Mouse (Mus musculus) forebrain, embryonic 11.5 days (tissue): ENCODE results near the gene Wnt5b. TPM values are rescaled to one million over a fixed set of nuclear protein-coding genes. Genes with fewer than 3 reads are reported as not detected.
A peak's percentile ranks its signal among the peaks of the same experiment; 100 is the strongest.

ENCODE experiments used
- ATAC-seq: fragments of 200-750 bp; cut with Nextera tagmentation; replicated peaks from 2 replicates; pipeline ENCODE4 v1.8.0; 2017; ENCODE audit warnings: moderate TSS enrichment; ENCODE audit not compliant: low FRiP score
- DNase-seq: peaks from one replicate; pipeline ENCODE4 v3.0.0-alpha.2; 2017; ENCODE audit warnings: low spot score
- H3K27ac ChIP-seq: fragments of 300-500 bp; sonication (generic); 2 replicates; pipeline ENCODE4 v1.5.1; 2014; ENCODE audit warnings: low read depth, low read length
- H3K27me3 ChIP-seq: fragments of 300-500 bp; sonication (generic); 2 replicates; pipeline ENCODE4 v1.6.1; 2014; ENCODE audit warnings: mild to moderate bottlenecking, low read length, mixed read lengths; ENCODE audit not compliant: control insufficient read depth, insufficient read depth
- H3K36me3 ChIP-seq: fragments of 300-500 bp; sonication (generic); 2 replicates; pipeline ENCODE4 v1.6.1; 2014; ENCODE audit warnings: mild to moderate bottlenecking, low read length, moderate library complexity, mixed read lengths; ENCODE audit not compliant: control insufficient read depth, insufficient read depth
- H3K4me1 ChIP-seq: fragments of 300-500 bp; sonication (generic); replicated peaks from 2 replicates; pipeline ENCODE4 v1.6.1; 2014; ENCODE audit warnings: low read length, mixed read lengths; ENCODE audit not compliant: control insufficient read depth, insufficient read depth
- H3K4me2 ChIP-seq: fragments of 300-500 bp; sonication (generic); 2 replicates; pipeline ENCODE4 v1.6.1; 2014; ENCODE audit warnings: low read depth, mild to moderate bottlenecking, low read length, moderate library complexity, mixed read lengths; ENCODE audit not compliant: severe bottlenecking
- H3K4me3 ChIP-seq: fragments of 300-500 bp; sonication (generic); 2 replicates; pipeline ENCODE4 v1.5.1; 2014; ENCODE audit warnings: low read depth, low read length
- H3K9ac ChIP-seq: fragments of 300-500 bp; sonication (generic); 2 replicates; pipeline ENCODE4 v1.6.1; 2014; ENCODE audit warnings: low read length
- H3K9me3 ChIP-seq: fragments of 300-500 bp; sonication (generic); 2 replicates; pipeline ENCODE4 v1.6.1; 2016; ENCODE audit warnings: low read length, mixed read lengths; ENCODE audit not compliant: control insufficient read depth
- WGBS: fragments of 180-500 bp; shearing (Covaris S2); extraction: QIAGEN DNeasy Blood & Tissue Kit; methylation state at CpG from one replicate; pipeline ENCODE4 v1.1.7; 2014; 5-methylcytosine and 5-hydroxymethylcytosine counted together
- polyA plus RNA-seq: library from polyadenylated mRNA; unstranded; fragments of >200 nt; fragmentation: Nextera tagmentation; extraction: Ambion mirVana; gene quantifications from 2 replicates; pipeline ENCODE4 v1.2.1, GENCODE M21; 2014

Gene Wnt5b
- polyA plus RNA-seq, 1 experiment from 2014 or later, result 14.5 TPM

- H3K27ac ChIP-seq, result no peak overlapping the region
- WGBS, result 83% methylated on average over 4 of the region's 4 CpGs
- H3K9ac ChIP-seq, result no peak overlapping the region
- ATAC-seq, result no peak
- H3K4me3 ChIP-seq, result no peak overlapping the region
- no peak for DNase-seq
- H3K36me3 ChIP-seq, result no peaks in the 10 kb centered on the region; the same call in 1 of the 2 replicates
- H3K27me3 ChIP-seq, result no peaks in the 10 kb centered on the region
- H3K4me1 ChIP-seq, result no peaks in the 10 kb centered on the region; the same call in 1 of the 2 replicates
- no peak overlapping the region for H3K4me2 ChIP-seq
- H3K9me3 ChIP-seq, result no peaks in the 10 kb centered on the region
Observed at GRCm38 (mm10) chr6:119434394-119434793, 109.8 kb downstream of the Wnt5b start.

- no peaks in the 10 kb centered on the region for H3K4me1 ChIP-seq
- ATAC-seq, result no peak
- H3K9ac ChIP-seq, result no peak overlapping the region
- H3K9me3 ChIP-seq, result no peaks in the 10 kb centered on the region; the same call in 1 of the 2 replicates
- H3K4me3 ChIP-seq, result no peak overlapping the region
- no peaks in the 10 kb centered on the region; the same call in 1 of the 2 replicates for H3K36me3 ChIP-seq
- no peaks in the 10 kb centered on the region for H3K27me3 ChIP-seq
- no peak overlapping the region for H3K4me2 ChIP-seq
- WGBS, result 91% methylated on average over 6 of the region's 6 CpGs
- no peak for DNase-seq
- H3K27ac ChIP-seq, result no peak overlapping the region
Observed at GRCm38 (mm10) chr6:119431751-119432324, 112.3 kb downstream of the Wnt5b start.

GRCm38 (mm10) chr6:119430508-119430907, 113.6 kb downstream of the Wnt5b start:
- Histone ChIP-seq H3K4me1 (no peaks in the 10 kb centered on the region), H3K4me3 (no peak overlapping the region), H3K4me2 (no peak overlapping the region), H3K36me3 (no peaks in the 10 kb centered on the region; the same call in 1 of the 2 replicates), H3K27me3 (no peaks in the 10 kb centered on the region), H3K9ac (no peak overlapping the region), H3K9me3 (no peaks in the 10 kb centered on the region; the same call in 1 of the 2 replicates), H3K27ac (no peak overlapping the region)
- no peak for ATAC-seq
- no peak for DNase-seq
- 71% methylated on average over 2 of the region's 2 CpGs for WGBS

GRCm38 (mm10) chr6:119429311-119429710, 114.8 kb downstream of the Wnt5b start:
- Histone ChIP-seq H3K4me3 (no peak overlapping the region), H3K36me3 (no peaks in the 10 kb centered on the region; the same call in 1 of the 2 replicates), H3K27ac (no peak overlapping the region), H3K9ac (no peak overlapping the region), H3K4me2 (no peak overlapping the region), H3K9me3 (no peaks in the 10 kb centered on the region; the same call in 1 of the 2 replicates), H3K27me3 (no peaks in the 10 kb centered on the region), H3K4me1 (no peaks in the 10 kb centered on the region)
- 96% methylated on average over 13 of the region's 13 CpGs for WGBS
- DNase-seq (no peak), ATAC-seq (no peak)

- no peak overlapping the region for H3K9ac ChIP-seq
- H3K9me3 ChIP-seq, result no peaks in the 10 kb centered on the region; the same call in 1 of the 2 replicates
- H3K4me1 ChIP-seq, result no peaks in the 10 kb centered on the region
- no peak overlapping the region for H3K4me2 ChIP-seq
- H3K36me3 ChIP-seq, result no peaks in the 10 kb centered on the region; the same call in 1 of the 2 replicates
- no peak overlapping the region for H3K4me3 ChIP-seq
- WGBS, result 89% methylated on average over 3 of the region's 3 CpGs
- no peak for DNase-seq
- ATAC-seq, result no peak
- H3K27me3 ChIP-seq, result no peaks in the 10 kb centered on the region
- H3K27ac ChIP-seq, result no peak overlapping the region
Observed at GRCm38 (mm10) chr6:119428611-119429010, 115.5 kb downstream of the Wnt5b start.

- no peaks in the 10 kb centered on the region for H3K36me3 ChIP-seq
- no peak overlapping the region for H3K4me2 ChIP-seq
- DNase-seq, result no peak
- no peak overlapping the region for H3K9ac ChIP-seq
- ATAC-seq, result no peak
- no peak overlapping the region for H3K27ac ChIP-seq
- H3K27me3 ChIP-seq, result no peaks in the 10 kb centered on the region
- H3K4me1 ChIP-seq, result peaks cover 4% of the 10 kb centered on the region; the same call in 1 of the 2 replicates
- H3K9me3 ChIP-seq, result no peaks in the 10 kb centered on the region
- no peak overlapping the region for H3K4me3 ChIP-seq
- WGBS, result 91% methylated on average over 4 of the region's 4 CpGs
Observed at GRCm38 (mm10) chr6:119421001-119421400, 123.1 kb downstream of the Wnt5b start.

GRCm38 (mm10) chr6:119420357-119420756, 123.8 kb downstream of the Wnt5b start:
- Histone ChIP-seq H3K9me3 (no peaks in the 10 kb centered on the region), H3K27ac (no peak overlapping the region), H3K36me3 (no peaks in the 10 kb centered on the region), H3K4me3 (no peak overlapping the region), H3K4me1 (peaks cover 4% of the 10 kb centered on the region; the same call in 1 of the 2 replicates), H3K9ac (no peak overlapping the region), H3K27me3 (no peaks in the 10 kb centered on the region), H3K4me2 (no peak overlapping the region)
- no peak for DNase-seq
- ATAC-seq, result no peak
- WGBS, result 87% methylated on average over 5 of the region's 5 CpGs

GRCm38 (mm10) chr6:119419412-119419811, 124.7 kb downstream of the Wnt5b start:
- WGBS, result 29% methylated on average over 7 of the region's 7 CpGs
- ATAC-seq (no peak), DNase-seq (no peak)
- no peak overlapping the region for H3K4me3 ChIP-seq
- H3K4me2 ChIP-seq, result no peak overlapping the region
- no peak overlapping the region for H3K9ac ChIP-seq
- no peaks in the 10 kb centered on the region for H3K9me3 ChIP-seq
- peak overlapping the region; percentile 63; the same call in 1 of the 2 replicates for H3K27ac ChIP-seq
- peaks cover 4% of the 10 kb centered on the region; the same call in 1 of the 2 replicates for H3K4me1 ChIP-seq
- H3K27me3 ChIP-seq, result no peaks in the 10 kb centered on the region
- H3K36me3 ChIP-seq, result no peaks in the 10 kb centered on the region
